Comparison of ENCODE assay signal across 12 mouse cellular contexts in genomic region chr13:63486791-63487706, GRCm38 (mm10). TPM values are rescaled to one million over a fixed set of nuclear protein-coding genes. Genes with fewer than 3 reads are reported as not detected.
A peak's percentile ranks its signal among the peaks of the same experiment; 100 is the strongest.
DNase-seq lines count a peak whose midpoint lies in the region; ATAC-seq lines count a peak whose summit lies in the region.
"Had no signal": no experiment of that assay in that cellular context is flagged by ENCODE, and none has a peak within 500 bp of the region (broad histone marks: within the 10 kb centered on the region; RNA-seq: fewer than 3 reads in every experiment).

No protein-coding gene starts in this region.

- H3K9ac ChIP-seq in heart, embryonic 12.5 days, result no peak overlapping the region
- H3K9ac ChIP-seq in embryonic facial prominence, embryonic 15.5 days, result no peak overlapping the region
- H3K9ac ChIP-seq in hindbrain, embryonic 15.5 days, result no peak overlapping the region

- no peaks in the 10 kb centered on the region for H3K4me1 ChIP-seq in heart, embryonic 12.5 days (replicated peaks)
- H3K4me1 ChIP-seq in embryonic facial prominence, embryonic 15.5 days, result 0 out of 2 replicates have a peak, but pooled peaks cover 9% of the 10 kb centered on the region
- peaks cover 15% of the 10 kb centered on the region for H3K4me1 ChIP-seq in hindbrain, embryonic 15.5 days (replicated peaks)

- WGBS in heart, embryonic 12.5 days, result 42% methylated on average over 18 of the region's 18 CpGs
- 19% methylated on average over 18 of the region's 18 CpGs for WGBS in embryonic facial prominence, embryonic 15.5 days
- WGBS in hindbrain, embryonic 15.5 days, result 4% methylated on average over 18 of the region's 18 CpGs

- peak; percentile 30 for DNase-seq in heart, adult 11 months
- DNase-seq in neural tube, embryonic 10.5 days (ENCODE audit: extremely low spot score, low spot score), result peak; percentile 59
- no peak for DNase-seq in gastrocnemius, postnatal 25 days
- DNase-seq in right cerebral cortex, adult 18-20 months, result no peak
- DNase-seq: heart, postnatal 4 days; lung, postnatal 36 days; thymus, postnatal 14 days had no signal

- H3K9me3 ChIP-seq in heart, embryonic 12.5 days (replicated peaks), result no peaks in the 10 kb centered on the region
- H3K9me3 ChIP-seq in embryonic facial prominence, embryonic 15.5 days (replicated peaks), result no peaks in the 10 kb centered on the region
- no peaks in the 10 kb centered on the region for H3K9me3 ChIP-seq in hindbrain, embryonic 15.5 days

- H3K4me2 ChIP-seq in heart, embryonic 12.5 days, result no peak overlapping the region
- peak overlapping the region; percentile 15 for H3K4me2 ChIP-seq in embryonic facial prominence, embryonic 15.5 days (replicated peaks)
- H3K4me2 ChIP-seq in hindbrain, embryonic 15.5 days, result peak overlapping the region; percentile 48

- H3K4me3 ChIP-seq in heart, embryonic 12.5 days, result no peak overlapping the region
- H3K4me3 ChIP-seq in embryonic facial prominence, embryonic 15.5 days (replicated peaks), result 0 out of 2 replicates have a peak overlapping the region, but pooled peaks have one; percentile 7
- peak overlapping the region; percentile 16; the same call in 1 of the 2 replicates for H3K4me3 ChIP-seq in hindbrain, embryonic 15.5 days

- H3K36me3 ChIP-seq in heart, embryonic 12.5 days, result no peaks in the 10 kb centered on the region
- H3K36me3 ChIP-seq in embryonic facial prominence, embryonic 15.5 days, result no peaks in the 10 kb centered on the region
- H3K36me3 ChIP-seq in hindbrain, embryonic 15.5 days, result no peaks in the 10 kb centered on the region

- H3K27ac ChIP-seq in heart, embryonic 12.5 days (ENCODE audit: poor library complexity, severe bottlenecking), result no peak overlapping the region
- H3K27ac ChIP-seq in embryonic facial prominence, embryonic 15.5 days (replicated peaks), result no peak overlapping the region
- no peak overlapping the region for H3K27ac ChIP-seq in hindbrain, embryonic 15.5 days (replicated peaks)

- no peaks in the 10 kb centered on the region for H3K27me3 ChIP-seq in heart, embryonic 12.5 days (replicated peaks)
- H3K27me3 ChIP-seq in embryonic facial prominence, embryonic 15.5 days, result no peaks in the 10 kb centered on the region; the same call in 1 of the 2 replicates
- H3K27me3 ChIP-seq in hindbrain, embryonic 15.5 days, result no peaks in the 10 kb centered on the region

- ATAC-seq in heart, embryonic 12.5 days (ENCODE audit: insufficient number of reproducible peaks, low FRiP score), result no peak
- ATAC-seq in embryonic facial prominence, embryonic 15.5 days (ENCODE audit: insufficient number of reproducible peaks, low FRiP score, low TSS enrichment, low read depth), result no peak
- ATAC-seq in hindbrain, embryonic 15.5 days (ENCODE audit: low FRiP score, low read depth), result peak; percentile 68
- ATAC-seq in monocyte, adult 5-6 weeks (replicated peaks; ENCODE audit: insufficient number of reproducible peaks, low FRiP score, low TSS enrichment, poor library complexity, severe bottlenecking), result no peak
- ATAC-seq: activated CD4-positive, CD25-positive, alpha-beta regulatory T cell, adult 4 months had no signal

RNA-seq across cellular contexts. Expression of gene Fancc, which starts 10.0 kb away (rescaled TPM):
- polyA plus RNA-seq in heart, embryonic 12.5 days (2016; fragmentation: Nextera tagmentation; extraction: Ambion mirVana), result 15.3 and 18.1 TPM in 2 replicates
- polyA plus RNA-seq in embryonic facial prominence, embryonic 15.5 days (2015; fragmentation: Nextera tagmentation; extraction: Ambion mirVana), result 22.8 and 22.9 TPM in 2 replicates
- 15.5 and 17.6 TPM in 2 replicates for polyA plus RNA-seq in hindbrain, embryonic 15.5 days (2015; fragmentation: Nextera tagmentation; extraction: Ambion mirVana)
- total RNA-seq in monocyte, adult 5-6 weeks (2017), result 5.2 to 18.8 TPM (median 5.9 TPM) in 3 replicates
- total RNA-seq in gastrocnemius, postnatal 25 days (2021), result 1 to 10 TPM; 2.0 to 2.3 TPM

Comparison
In these comparisons a context has a peak if more than half of its experiments do, and no peak if none do; other contexts are left out.
1. DNase-seq: peak in heart, adult 11 months (single experiment) and neural tube, embryonic 10.5 days (single experiment); none in gastrocnemius, postnatal 25 days (single experiment) and right cerebral cortex, adult 18-20 months (single experiment).